ENCODE assay signal across 28 mouse cellular contexts in the genomic region with DNA sequence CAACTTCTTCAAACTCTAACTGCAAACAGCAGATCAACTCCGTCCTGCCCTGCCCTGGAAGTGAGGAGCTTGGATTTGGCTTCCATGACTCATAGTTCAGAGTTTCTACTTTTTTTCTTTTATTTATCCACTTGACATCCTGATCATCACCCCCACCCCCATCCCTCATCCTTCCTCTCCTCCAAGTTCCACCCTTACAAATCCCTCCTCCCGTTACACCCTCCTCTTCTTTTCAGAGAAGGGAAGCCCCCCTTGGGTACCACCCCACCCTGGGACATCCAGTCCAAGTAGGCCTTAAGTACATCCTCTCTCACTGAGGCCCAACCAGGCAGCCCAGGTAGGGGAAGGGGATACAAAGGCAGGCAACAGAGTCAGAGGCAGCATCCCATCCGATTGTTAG.
DNase-seq lines count a peak whose midpoint lies in the region; ATAC-seq and TF ChIP-seq lines count a peak whose summit lies in the region.
"Had no signal": no experiment of that assay in that cellular context is flagged by ENCODE, and none has a peak within 500 bp of the region (broad histone marks: within the 10 kb centered on the region; RNA-seq: fewer than 3 reads in every experiment).

No protein-coding gene starts in this region.

- no peak for TF ChIP-seq CTCF in forebrain, postnatal 0 days (IDR thresholded peaks at IDR 0.05; ENCODE audit: low read depth)
- TF ChIP-seq CTCF in hindbrain, postnatal 0 days (IDR thresholded peaks at IDR 0.05; ENCODE audit: low read depth), result no peak
- TF ChIP-seq CTCF in ES-Bruce4 (IDR thresholded peaks at IDR 0.05; ENCODE audit: low read depth, low read length), result no peak

- H3K9me3 ChIP-seq in forebrain, embryonic 10.5 days, result no peaks in the 10 kb centered on the region
- H3K9me3 ChIP-seq in forebrain, postnatal 0 days (ENCODE audit: low read length), result no peaks in the 10 kb centered on the region
- no peaks in the 10 kb centered on the region for H3K9me3 ChIP-seq in hindbrain, embryonic 10.5 days
- no peaks in the 10 kb centered on the region for H3K9me3 ChIP-seq in hindbrain, postnatal 0 days (ENCODE audit: low read length)
- no peaks in the 10 kb centered on the region for H3K9me3 ChIP-seq in ES-Bruce4 (replicated peaks; ENCODE audit: control insufficient read depth, insufficient read depth, low read length, poor library complexity, severe bottlenecking)
- H3K9me3 ChIP-seq: embryonic facial prominence, embryonic 12.5 days; hindbrain, embryonic 13.5 days; limb, embryonic 12.5 days; liver, embryonic 15.5 days; lung, embryonic 15.5 days; midbrain, embryonic 13.5 days had no signal

- H3K36me3 ChIP-seq in forebrain, embryonic 10.5 days (replicated peaks), result no peaks in the 10 kb centered on the region
- H3K36me3 ChIP-seq in forebrain, postnatal 0 days (ENCODE audit: insufficient read depth), result no peaks in the 10 kb centered on the region
- no peaks in the 10 kb centered on the region for H3K36me3 ChIP-seq in hindbrain, embryonic 10.5 days
- H3K36me3 ChIP-seq in hindbrain, postnatal 0 days (ENCODE audit: insufficient read depth, low read length), result no peaks in the 10 kb centered on the region
- H3K36me3 ChIP-seq in ES-Bruce4 (ENCODE audit: control insufficient read depth, insufficient read depth, low read length, poor library complexity, severe bottlenecking), result no peaks in the 10 kb centered on the region
- H3K36me3 ChIP-seq: embryonic facial prominence, embryonic 12.5 days; G1E; hindbrain, embryonic 13.5 days; limb, embryonic 12.5 days; liver, embryonic 15.5 days; lung, embryonic 15.5 days; midbrain, embryonic 13.5 days had no signal

- H3K27ac ChIP-seq in forebrain, embryonic 10.5 days, result peak overlapping the region; percentile 73
- no peak overlapping the region for H3K27ac ChIP-seq in forebrain, postnatal 0 days (ENCODE audit: low read depth, low read length)
- peak overlapping the region; percentile 77 for H3K27ac ChIP-seq in hindbrain, embryonic 10.5 days
- no peak overlapping the region for H3K27ac ChIP-seq in hindbrain, postnatal 0 days
- H3K27ac ChIP-seq in ES-Bruce4 (ENCODE audit: insufficient read depth, low read length), result peak overlapping the region; percentile 41
- H3K27ac ChIP-seq: embryonic facial prominence, embryonic 12.5 days; hindbrain, embryonic 13.5 days; layer of hippocampus, adult 2 months; left cerebral cortex, adult 2 months; limb, embryonic 12.5 days; liver, embryonic 15.5 days; lung, embryonic 15.5 days; midbrain, embryonic 13.5 days had no signal

- H3K9ac ChIP-seq in forebrain, postnatal 0 days, result no peak overlapping the region
- H3K9ac ChIP-seq in hindbrain, postnatal 0 days (replicated peaks; ENCODE audit: low read length), result no peak overlapping the region
- H3K9ac ChIP-seq in ES-Bruce4 (ENCODE audit: low read depth, poor library complexity, severe bottlenecking), result no peak overlapping the region
- H3K9ac ChIP-seq: embryonic facial prominence, embryonic 12.5 days; hindbrain, embryonic 13.5 days; limb, embryonic 12.5 days; liver, embryonic 15.5 days; lung, embryonic 15.5 days; midbrain, embryonic 13.5 days had no signal

- TF ChIP-seq EP300 in ES-Bruce4 (IDR thresholded peaks at IDR 0.05; ENCODE audit: insufficient read depth, low read depth, low read length), result no peak

- no peak for TF ChIP-seq POLR2A in ES-Bruce4 (IDR thresholded peaks at IDR 0.05; ENCODE audit: insufficient read depth, low read length)

- H3K4me2 ChIP-seq in forebrain, postnatal 0 days (ENCODE audit: low read depth), result no peak overlapping the region
- H3K4me2 ChIP-seq in hindbrain, postnatal 0 days (ENCODE audit: low read depth, low read length), result no peak overlapping the region
- H3K4me2 ChIP-seq: embryonic facial prominence, embryonic 12.5 days; hindbrain, embryonic 13.5 days; limb, embryonic 12.5 days; liver, embryonic 15.5 days; lung, embryonic 15.5 days; midbrain, embryonic 13.5 days had no signal

- H3K4me3 ChIP-seq in forebrain, embryonic 10.5 days, result no peak overlapping the region
- H3K4me3 ChIP-seq in forebrain, postnatal 0 days (ENCODE audit: low read depth, low read length), result no peak overlapping the region
- H3K4me3 ChIP-seq in hindbrain, embryonic 10.5 days, result no peak overlapping the region; the same call in 1 of the 2 replicates
- no peak overlapping the region for H3K4me3 ChIP-seq in hindbrain, postnatal 0 days (ENCODE audit: low read length)
- no peak overlapping the region for H3K4me3 ChIP-seq in ES-Bruce4 (ENCODE audit: low read depth, low read length)
- H3K4me3 ChIP-seq: embryonic facial prominence, embryonic 12.5 days; hindbrain, embryonic 13.5 days; layer of hippocampus, adult 2 months; left cerebral cortex, adult 2 months; limb, embryonic 12.5 days; liver, embryonic 15.5 days; lung, embryonic 15.5 days; midbrain, embryonic 13.5 days had no signal

- H3K4me1 ChIP-seq in forebrain, embryonic 10.5 days, result peaks cover 38% of the 10 kb centered on the region
- no peaks in the 10 kb centered on the region for H3K4me1 ChIP-seq in forebrain, postnatal 0 days (ENCODE audit: insufficient read depth)
- peaks cover 32% of the 10 kb centered on the region for H3K4me1 ChIP-seq in hindbrain, embryonic 10.5 days (replicated peaks)
- no peaks in the 10 kb centered on the region for H3K4me1 ChIP-seq in hindbrain, postnatal 0 days (ENCODE audit: insufficient read depth, low read length)
- H3K4me1 ChIP-seq in ES-Bruce4 (ENCODE audit: control insufficient read depth, insufficient read depth, low read length), result peaks cover 7% of the 10 kb centered on the region
- H3K4me1 ChIP-seq: embryonic facial prominence, embryonic 12.5 days; liver, embryonic 15.5 days; lung, embryonic 15.5 days had no signal

- peaks cover 37% of the 10 kb centered on the region for H3K27me3 ChIP-seq in forebrain, embryonic 10.5 days (ENCODE audit: poor library complexity, severe bottlenecking)
- H3K27me3 ChIP-seq in forebrain, postnatal 0 days (ENCODE audit: insufficient read depth, low read length), result no peaks in the 10 kb centered on the region
- H3K27me3 ChIP-seq in hindbrain, embryonic 10.5 days (ENCODE audit: insufficient read depth, poor library complexity, severe bottlenecking), result peaks cover 4% of the 10 kb centered on the region; the same call in 1 of the 2 replicates
- H3K27me3 ChIP-seq in hindbrain, postnatal 0 days (ENCODE audit: insufficient read depth, low read length), result no peaks in the 10 kb centered on the region
- H3K27me3 ChIP-seq in ES-Bruce4 (ENCODE audit: control insufficient read depth, insufficient read depth, low read length, poor library complexity, severe bottlenecking), result no peaks in the 10 kb centered on the region
- H3K27me3 ChIP-seq: CH12.LX; embryonic facial prominence, embryonic 12.5 days; hindbrain, embryonic 13.5 days; limb, embryonic 12.5 days; liver, embryonic 15.5 days; lung, embryonic 15.5 days had no signal

- 66% methylated on average over 3 of the region's 3 CpGs for WGBS in forebrain, embryonic 10.5 days
- WGBS in forebrain, postnatal 0 days, result 51% methylated on average over 3 of the region's 3 CpGs
- WGBS in hindbrain, embryonic 10.5 days, result 50% methylated on average over 3 of the region's 3 CpGs
- WGBS in hindbrain, postnatal 0 days, result 57% methylated on average over 3 of the region's 3 CpGs

- no peak for DNase-seq in forebrain, embryonic 10.5 days (ENCODE audit: extremely low spot score, low spot score)
- no peak for DNase-seq in forebrain, postnatal 0 days
- DNase-seq in hindbrain, embryonic 10.5 days (ENCODE audit: low spot score), result no peak
- DNase-seq in hindbrain, postnatal 0 days (ENCODE audit: low spot score), result no peak
- peak; percentile 46 for DNase-seq in lung, postnatal 36 days
- no peak for DNase-seq in lung, postnatal 4 days
- DNase-seq in adrenal gland, postnatal 25 days, result no peak
- DNase-seq: adrenal gland, postnatal 10 days; cerebellum, adult 11 months; cerebellum, adult 9-10 months; cerebellum, postnatal 36 days; heart, postnatal 14 days; kidney, adult 18-20 months; kidney, postnatal 36 days; right cerebral cortex, postnatal 14 days; thymus, postnatal 4 days had no signal

- no peak for ATAC-seq in forebrain, postnatal 0 days
- ATAC-seq in hindbrain, postnatal 0 days, result no peak
- ATAC-seq: Patski had no signal

Comparison
In these comparisons a context has a peak if more than half of its experiments do, and no peak if none do; other contexts are left out.
1. H3K27ac ChIP-seq: peak in forebrain, embryonic 10.5 days (single experiment), hindbrain, embryonic 10.5 days (single experiment) and ES-Bruce4 (single experiment); none in forebrain, postnatal 0 days (single experiment) and hindbrain, postnatal 0 days (single experiment).